13 mouse cellular contexts compared by ENCODE assay signal in the genomic region with DNA sequence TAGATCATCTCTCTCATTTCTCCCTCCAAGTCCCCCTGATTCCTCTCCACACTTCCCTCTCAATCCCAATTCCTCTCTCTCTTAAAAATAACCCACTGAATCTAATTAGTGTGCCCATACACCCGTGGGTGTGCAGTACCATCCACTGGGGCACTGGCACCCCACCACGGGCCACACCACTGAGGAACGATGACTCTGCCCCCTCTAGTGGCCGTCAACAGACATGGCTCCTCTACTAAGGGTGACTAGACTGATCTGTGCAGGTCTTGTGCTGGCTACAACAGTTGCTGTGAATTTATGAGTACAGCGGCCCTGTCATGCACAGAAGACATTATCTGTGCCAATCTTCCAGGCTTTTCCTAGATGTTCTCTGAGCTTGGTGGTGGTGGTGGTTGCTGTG. TPM values are rescaled to one million over a fixed set of nuclear protein-coding genes. Genes with fewer than 3 reads are reported as not detected.
A peak's percentile ranks its signal among the peaks of the same experiment; 100 is the strongest.
DNase-seq lines count a peak whose midpoint lies in the region; ATAC-seq and TF ChIP-seq lines count a peak whose summit lies in the region.
"Had no signal": no experiment of that assay in that cellular context is flagged by ENCODE, and none has a peak within 500 bp of the region (broad histone marks: within the 10 kb centered on the region; RNA-seq: fewer than 3 reads in every experiment).

No protein-coding gene starts in this region.

- WGBS in hindbrain, postnatal 0 days = 30% methylated on average over 5 of the region's 5 CpGs
- WGBS in hindbrain, embryonic 16.5 days = 34% methylated on average over 5 of the region's 5 CpGs
- WGBS in stomach, postnatal 0 days = 31% methylated on average over 5 of the region's 5 CpGs

- H3K4me3 ChIP-seq in hindbrain, postnatal 0 days (ENCODE audit: low read length) = no peak overlapping the region
- H3K4me3 ChIP-seq in hindbrain, embryonic 16.5 days (ENCODE audit: low read length) = no peak overlapping the region
- no peak overlapping the region for H3K4me3 ChIP-seq in cortical plate, adult 2 months (ENCODE audit: insufficient read depth, low read length)
- H3K4me3 ChIP-seq in stomach, postnatal 0 days (ENCODE audit: low read depth, low read length) = no peak overlapping the region
- H3K4me3 ChIP-seq: heart, embryonic 15.5 days; midbrain, embryonic 13.5 days had no signal

- TF ChIP-seq CTCF in hindbrain, postnatal 0 days (IDR thresholded peaks at IDR 0.05; ENCODE audit: low read depth) = peak; percentile 65
- TF ChIP-seq CTCF in cortical plate, adult 2 months (IDR thresholded peaks at IDR 0.05; ENCODE audit: extremely low read depth, insufficient read depth, low read length) = peak; percentile 32
- peak; percentile 71 for TF ChIP-seq CTCF in stomach, postnatal 0 days (IDR thresholded peaks at IDR 0.05; ENCODE audit: low read depth)

- no peaks in the 10 kb centered on the region for H3K36me3 ChIP-seq in hindbrain, postnatal 0 days (ENCODE audit: insufficient read depth, low read length)
- no peaks in the 10 kb centered on the region for H3K36me3 ChIP-seq in hindbrain, embryonic 16.5 days (ENCODE audit: control insufficient read depth, insufficient read depth, low read length)
- H3K36me3 ChIP-seq in stomach, postnatal 0 days (ENCODE audit: control insufficient read depth, insufficient read depth, low read length) = no peaks in the 10 kb centered on the region
- H3K36me3 ChIP-seq: heart, embryonic 15.5 days; midbrain, embryonic 13.5 days had no signal

- no peaks in the 10 kb centered on the region for H3K4me1 ChIP-seq in hindbrain, postnatal 0 days (ENCODE audit: insufficient read depth, low read length)
- H3K4me1 ChIP-seq in hindbrain, embryonic 16.5 days (ENCODE audit: control insufficient read depth, insufficient read depth, low read depth, low read length) = no peaks in the 10 kb centered on the region
- H3K4me1 ChIP-seq in cortical plate, adult 2 months (ENCODE audit: control insufficient read depth, insufficient read depth, low read length) = no peaks in the 10 kb centered on the region
- H3K4me1 ChIP-seq in stomach, postnatal 0 days (replicated peaks; ENCODE audit: control insufficient read depth, insufficient read depth) = no peaks in the 10 kb centered on the region
- H3K4me1 ChIP-seq: heart, embryonic 15.5 days had no signal

- no peak for ATAC-seq in hindbrain, postnatal 0 days
- ATAC-seq in hindbrain, embryonic 16.5 days = no peak
- no peak for ATAC-seq in stomach, postnatal 0 days (ENCODE audit: low FRiP score, low TSS enrichment)
- no peak for ATAC-seq in cerebellum, adult (ENCODE audit: insufficient number of reproducible peaks, low FRiP score, low TSS enrichment)
- ATAC-seq: midbrain, embryonic 13.5 days had no signal

- no peak overlapping the region for H3K9ac ChIP-seq in hindbrain, postnatal 0 days (replicated peaks; ENCODE audit: low read length)
- H3K9ac ChIP-seq in hindbrain, embryonic 16.5 days (ENCODE audit: low read depth, low read length) = no peak overlapping the region
- H3K9ac ChIP-seq in stomach, postnatal 0 days (ENCODE audit: low read length) = no peak overlapping the region
- H3K9ac ChIP-seq: heart, embryonic 15.5 days; midbrain, embryonic 13.5 days had no signal

- no peaks in the 10 kb centered on the region for H3K27me3 ChIP-seq in hindbrain, postnatal 0 days (ENCODE audit: insufficient read depth, low read length)
- H3K27me3 ChIP-seq in hindbrain, embryonic 16.5 days (replicated peaks; ENCODE audit: control insufficient read depth, insufficient read depth, low read length) = no peaks in the 10 kb centered on the region
- H3K27me3 ChIP-seq in stomach, postnatal 0 days (ENCODE audit: control insufficient read depth, insufficient read depth, low read length) = no peaks in the 10 kb centered on the region
- H3K27me3 ChIP-seq: midbrain, embryonic 13.5 days had no signal

- no peak overlapping the region for H3K4me2 ChIP-seq in hindbrain, postnatal 0 days (ENCODE audit: low read depth, low read length)
- H3K4me2 ChIP-seq in hindbrain, embryonic 16.5 days (ENCODE audit: low read length) = no peak overlapping the region
- no peak overlapping the region for H3K4me2 ChIP-seq in stomach, postnatal 0 days (replicated peaks; ENCODE audit: low read depth)
- H3K4me2 ChIP-seq: heart, embryonic 15.5 days; midbrain, embryonic 13.5 days had no signal

- no peak overlapping the region for H3K27ac ChIP-seq in hindbrain, postnatal 0 days
- H3K27ac ChIP-seq in hindbrain, embryonic 16.5 days (ENCODE audit: low read depth, low read length) = no peak overlapping the region
- no peak overlapping the region for H3K27ac ChIP-seq in cortical plate, adult 2 months (ENCODE audit: insufficient read depth, low read length)
- H3K27ac ChIP-seq in stomach, postnatal 0 days (replicated peaks) = no peak overlapping the region
- H3K27ac ChIP-seq: heart, embryonic 15.5 days; midbrain, embryonic 13.5 days had no signal

- TF ChIP-seq EP300 in stomach, postnatal 0 days (optimal IDR thresholded peaks at IDR 0.05) = no peak

- no peaks in the 10 kb centered on the region for H3K9me3 ChIP-seq in hindbrain, postnatal 0 days (ENCODE audit: low read length)
- peaks cover 2% of the 10 kb centered on the region; the same call in 1 of the 2 replicates for H3K9me3 ChIP-seq in hindbrain, embryonic 16.5 days (ENCODE audit: control insufficient read depth, low read length)
- H3K9me3 ChIP-seq in stomach, postnatal 0 days (ENCODE audit: control insufficient read depth, low read length) = no peaks in the 10 kb centered on the region
- H3K9me3 ChIP-seq: heart, embryonic 15.5 days; midbrain, embryonic 13.5 days had no signal

- DNase-seq in hindbrain, postnatal 0 days (ENCODE audit: low spot score) = no peak
- peak; percentile 32 for DNase-seq in thymus, postnatal 14 days
- DNase-seq in thymus, postnatal 36 days = no peak
- no peak for DNase-seq in stomach, postnatal 0 days (ENCODE audit: low spot score)
- DNase-seq in gastrocnemius, adult 8-10 months (ENCODE audit: low spot score in 2 of 2) = no peak
- DNase-seq: adrenal gland, adult 2 months; right cerebral cortex, postnatal 4 days had no signal

- no peak for TF ChIP-seq POLR2A in cortical plate, adult 2 months (IDR thresholded peaks at IDR 0.05; ENCODE audit: extremely low read depth, insufficient read depth, low read length)

RNA-seq across cellular contexts. Expression of a gene that starts 1.7 kb away (rescaled TPM):
- not detected in 2 replicates for total RNA-seq in hindbrain, postnatal 0 days (2014; rRNA removed)
- polyA plus RNA-seq in hindbrain, postnatal 0 days (2015; fragmentation: Nextera tagmentation; extraction: Ambion mirVana) = not detected in 2 replicates
- not detected in 2 replicates for polyA plus RNA-seq in hindbrain, embryonic 16.5 days (2015; fragmentation: Nextera tagmentation; extraction: Ambion mirVana)
- polyA plus RNA-seq in cortical plate, adult 2 months (2012; rRNA removed) = 0.19 TPM in 2 replicates
- polyA plus RNA-seq in stomach, postnatal 0 days (2015; fragmentation: Nextera tagmentation; extraction: Ambion mirVana) = 2.4 and 2.5 TPM in 2 replicates
- not detected for total RNA-seq in gastrocnemius, adult 8-10 months (2022)
- total RNA-seq: layer of hippocampus, postnatal 14 days had no signal
- polyA plus RNA-seq: heart, embryonic 15.5 days; midbrain, embryonic 13.5 days had no signal

RNA-seq across cellular contexts. Expression of a gene that starts 6.2 kb away (rescaled TPM):
- total RNA-seq in hindbrain, postnatal 0 days (2014; rRNA removed) = not detected in 2 replicates
- polyA plus RNA-seq in hindbrain, postnatal 0 days (2015; fragmentation: Nextera tagmentation; extraction: Ambion mirVana) = not detected in 2 replicates
- not detected in 2 replicates for polyA plus RNA-seq in hindbrain, embryonic 16.5 days (2015; fragmentation: Nextera tagmentation; extraction: Ambion mirVana)
- polyA plus RNA-seq in cortical plate, adult 2 months (2012; rRNA removed) = not detected in 2 replicates
- polyA plus RNA-seq in stomach, postnatal 0 days (2015; fragmentation: Nextera tagmentation; extraction: Ambion mirVana) = 63.2 and 68.6 TPM in 2 replicates
- under 1 TPM in 1 of 4 experiments, not detected in 3; 0.19 TPM for total RNA-seq in gastrocnemius, adult 8-10 months (2022)
- total RNA-seq: adrenal gland, adult 2 months; layer of hippocampus, postnatal 14 days had no signal
- polyA plus RNA-seq: adrenal gland, adult 2 months; heart, embryonic 15.5 days; midbrain, embryonic 13.5 days had no signal

RNA-seq across cellular contexts. Expression of a gene that starts 11.2 kb away (rescaled TPM):
- not detected in 2 replicates for total RNA-seq in hindbrain, postnatal 0 days (2014; rRNA removed)
- not detected in 2 replicates for polyA plus RNA-seq in hindbrain, postnatal 0 days (2015; fragmentation: Nextera tagmentation; extraction: Ambion mirVana)
- not detected in 2 replicates for polyA plus RNA-seq in hindbrain, embryonic 16.5 days (2015; fragmentation: Nextera tagmentation; extraction: Ambion mirVana)
- polyA plus RNA-seq in cortical plate, adult 2 months (2012; rRNA removed) = 0.29 TPM in 1 of 2 replicates, not detected in the other
- polyA plus RNA-seq in stomach, postnatal 0 days (2015; fragmentation: Nextera tagmentation; extraction: Ambion mirVana) = 0.23 and 0.29 TPM in 2 replicates
- total RNA-seq in gastrocnemius, adult 8-10 months (2022) = not detected
- total RNA-seq: adrenal gland, adult 2 months; layer of hippocampus, postnatal 14 days had no signal
- polyA plus RNA-seq: adrenal gland, adult 2 months; heart, embryonic 15.5 days; midbrain, embryonic 13.5 days had no signal

RNA-seq across cellular contexts. Expression of a gene that starts 17.8 kb away (rescaled TPM):
- 12.7 and 15.8 TPM in 2 replicates for total RNA-seq in hindbrain, postnatal 0 days (2014; rRNA removed)
- polyA plus RNA-seq in hindbrain, postnatal 0 days (2015; fragmentation: Nextera tagmentation; extraction: Ambion mirVana) = 3.0 and 3.3 TPM in 2 replicates
- polyA plus RNA-seq in hindbrain, embryonic 16.5 days (2015; fragmentation: Nextera tagmentation; extraction: Ambion mirVana) = 2.4 and 3.1 TPM in 2 replicates
- 17.3 and 17.6 TPM in 2 replicates for polyA plus RNA-seq in cortical plate, adult 2 months (2012; rRNA removed)
- polyA plus RNA-seq in stomach, postnatal 0 days (2015; fragmentation: Nextera tagmentation; extraction: Ambion mirVana) = 0.19 and 0.23 TPM in 2 replicates
- total RNA-seq in gastrocnemius, adult 8-10 months (2022) = 1 to 10 TPM in 3 of 4 experiments, under 1 TPM in 1; 0.54 to 1.8 (median 1.4) TPM
- total RNA-seq: adrenal gland, adult 2 months had no signal
- polyA plus RNA-seq: adrenal gland, adult 2 months had no signal

RNA-seq across cellular contexts. Expression of a gene that starts 32.7 kb away (rescaled TPM):
- not detected in 2 replicates for total RNA-seq in hindbrain, postnatal 0 days (2014; rRNA removed)
- polyA plus RNA-seq in hindbrain, postnatal 0 days (2015; fragmentation: Nextera tagmentation; extraction: Ambion mirVana) = not detected in 2 replicates
- polyA plus RNA-seq in hindbrain, embryonic 16.5 days (2015; fragmentation: Nextera tagmentation; extraction: Ambion mirVana) = not detected in 2 replicates
- polyA plus RNA-seq in cortical plate, adult 2 months (2012; rRNA removed) = not detected in 2 replicates
- polyA plus RNA-seq in stomach, postnatal 0 days (2015; fragmentation: Nextera tagmentation; extraction: Ambion mirVana) = 16.2 and 20.4 TPM in 2 replicates
- not detected for total RNA-seq in gastrocnemius, adult 8-10 months (2022)
- total RNA-seq: adrenal gland, adult 2 months; layer of hippocampus, postnatal 14 days had no signal
- polyA plus RNA-seq: adrenal gland, adult 2 months; heart, embryonic 15.5 days; midbrain, embryonic 13.5 days had no signal

Comparison
In these comparisons a context has a peak if more than half of its experiments do, and no peak if none do; other contexts are left out.
1. RNA of a gene that starts 6.2 kb away (polyA plus RNA-seq): 63.2 to 68.6 TPM in stomach, postnatal 0 days; not detected in cortical plate, adult 2 months, not detected in hindbrain, postnatal 0 days and not detected in hindbrain, embryonic 16.5 days; every median in the first group is over 10 times any median in the second.
2. Peak in every context shown above with its lines, with median percentiles within 50 percentile points of each other: CTCF ChIP-seq.